8 mouse cellular contexts compared by ENCODE assay signal in the genomic region with DNA sequence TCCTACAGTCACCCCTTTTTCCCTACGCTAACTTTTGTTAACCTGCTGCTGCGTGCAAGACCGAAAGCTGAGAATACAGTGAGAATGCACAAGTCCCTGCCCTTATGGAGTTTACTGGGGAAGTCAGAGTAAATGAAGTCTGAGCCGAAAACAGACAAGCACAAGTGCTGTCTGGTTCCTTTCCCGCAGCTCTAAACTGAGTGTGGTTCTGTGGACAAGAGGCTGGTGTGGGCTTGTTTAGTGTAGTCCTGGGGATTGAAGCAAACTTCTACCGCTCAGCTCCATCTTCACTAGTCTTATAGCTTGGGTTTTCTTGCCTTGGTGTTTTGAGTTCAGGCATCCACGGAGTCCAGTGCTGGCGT. TPM values are rescaled to one million over a fixed set of nuclear protein-coding genes. Genes with fewer than 3 reads are reported as not detected.
A peak's percentile ranks its signal among the peaks of the same experiment; 100 is the strongest.
DNase-seq lines count a peak whose midpoint lies in the region; ATAC-seq and TF ChIP-seq lines count a peak whose summit lies in the region.

No protein-coding gene starts in this region.

- H3K4me3 ChIP-seq in heart, adult 2 months, result peak overlapping the region; percentile 55
- H3K4me3 ChIP-seq in CH12.LX (replicated peaks in 1 of 3; ENCODE audit: low read depth in 2 of 3, low read length in 2 of 3, poor library complexity in 1 of 3), result peak overlapping the region; percentile 56 to 63 (median 61)
- peak overlapping the region; percentile 100 for H3K4me3 ChIP-seq in forebrain, embryonic 14.5 days (ENCODE audit: low read depth, low read length)
- peak overlapping the region; percentile 98 for H3K4me3 ChIP-seq in liver, embryonic 16.5 days (ENCODE audit: low read depth, low read length)

- 40% methylated on average over 8 of the region's 8 CpGs for WGBS in heart, adult 2 months
- WGBS in forebrain, embryonic 14.5 days, result 46% methylated on average over 8 of the region's 8 CpGs
- WGBS in liver, embryonic 16.5 days (ENCODE audit: insufficient replicate concordance), result 39% methylated on average over 8 of the region's 8 CpGs

- no peaks in the 10 kb centered on the region for H3K9me3 ChIP-seq in CH12.LX (replicated peaks; ENCODE audit: low read length)
- H3K9me3 ChIP-seq in forebrain, embryonic 14.5 days (replicated peaks; ENCODE audit: control insufficient read depth, low read length), result no peaks in the 10 kb centered on the region
- H3K9me3 ChIP-seq in liver, embryonic 16.5 days (replicated peaks; ENCODE audit: control insufficient read depth, low read length), result no peaks in the 10 kb centered on the region

- H3K27ac ChIP-seq in heart, adult 2 months, result peak overlapping the region; percentile 93
- H3K27ac ChIP-seq in CH12.LX (ENCODE audit: insufficient read depth, low read depth), result peak overlapping the region; percentile 54
- H3K27ac ChIP-seq in forebrain, embryonic 14.5 days (ENCODE audit: low read depth, low read length), result peak overlapping the region; percentile 40; the same call in 1 of the 2 replicates
- peak overlapping the region; percentile 75 for H3K27ac ChIP-seq in liver, embryonic 16.5 days (ENCODE audit: low read length)

- in situ Hi-C loops in CH12.LX (cut with MboI; ENCODE audit: low pct_ligation_motif_present, low pct_unique_long_range_greater_than_20kb, low sequenced_read_pairs), result no loop called here

- peaks cover 9% of the 10 kb centered on the region for H3K4me1 ChIP-seq in heart, adult 2 months (ENCODE audit: control insufficient read depth, insufficient read depth, low read length)
- peaks cover 2 to 27% of the 10 kb centered on the region in 2 experiments; a peak in 2 of 4 replicates for H3K4me1 ChIP-seq in CH12.LX (ENCODE audit: control insufficient read depth in 1 of 2, insufficient read depth in 2 of 2)
- H3K4me1 ChIP-seq in forebrain, embryonic 14.5 days (ENCODE audit: control insufficient read depth, insufficient read depth, low read length), result peaks cover 13% of the 10 kb centered on the region
- peaks cover 31% of the 10 kb centered on the region for H3K4me1 ChIP-seq in liver, embryonic 16.5 days (ENCODE audit: control insufficient read depth, low read depth, low read length)

- peaks cover 13% of the 10 kb centered on the region for H3K36me3 ChIP-seq in heart, adult 2 months (ENCODE audit: control insufficient read depth, insufficient read depth, low read length)
- H3K36me3 ChIP-seq in CH12.LX (replicated peaks in 1 of 2; ENCODE audit: control insufficient read depth in 1 of 2, insufficient read depth in 1 of 2, low read length in 1 of 2), result peaks cover 0 to 2% of the 10 kb centered on the region in 2 experiments
- H3K36me3 ChIP-seq in forebrain, embryonic 14.5 days (ENCODE audit: control insufficient read depth, insufficient read depth, low read length), result no peaks in the 10 kb centered on the region
- no peaks in the 10 kb centered on the region for H3K36me3 ChIP-seq in liver, embryonic 16.5 days (ENCODE audit: control insufficient read depth, insufficient read depth)

- TF ChIP-seq POLR2A in heart, adult 2 months (IDR thresholded peaks at IDR 0.05; ENCODE audit: insufficient read depth, low read depth, low read length), result no peak
- no peak for TF ChIP-seq POLR2A in CH12.LX (IDR thresholded peaks at IDR 0.05; ENCODE audit: low read depth, low read length)

- intact Hi-C loops in heart, adult 2 months (cut with DNase I), result loop anchor here (1.0 to 5.0 kb wide), 2 partner anchors 19 to 66 kb away; a partner anchor contains a TSS

- H3K27me3 ChIP-seq in heart, adult 2 months (ENCODE audit: control insufficient read depth, insufficient read depth, low read length), result no peaks in the 10 kb centered on the region
- no peaks in the 10 kb centered on the region for H3K27me3 ChIP-seq in CH12.LX (replicated peaks)
- H3K27me3 ChIP-seq in forebrain, embryonic 14.5 days (replicated peaks; ENCODE audit: control insufficient read depth, insufficient read depth, low read length), result no peaks in the 10 kb centered on the region
- no peaks in the 10 kb centered on the region for H3K27me3 ChIP-seq in liver, embryonic 16.5 days (ENCODE audit: control insufficient read depth, insufficient read depth, low read depth, low read length)

- no peak for TF ChIP-seq RAD21 in CH12.LX (IDR thresholded peaks at IDR 0.05; ENCODE audit: low read depth, low read length)

- TF ChIP-seq CTCF in heart, adult 2 months (IDR thresholded peaks at IDR 0.05), result no peak
- no peak for TF ChIP-seq CTCF in CH12.LX (conservative IDR thresholded peaks at IDR 0.05 in 1 of 2, IDR thresholded peaks at IDR 0.05 in 1 of 2; ENCODE audit: low read depth in 2 of 2, low read length in 2 of 2)

- no peaks in the 10 kb centered on the region; the same call in 1 of the 2 replicates for H3K79me2 ChIP-seq in heart, adult 2 months (replicated peaks; ENCODE audit: control insufficient read depth, insufficient read depth, low read length)
- H3K79me2 ChIP-seq in CH12.LX (replicated peaks; ENCODE audit: control insufficient read depth, extremely low read depth, insufficient read depth, poor library complexity, severe bottlenecking), result peaks cover 40% of the 10 kb centered on the region

- DNase-seq in heart, adult 2 months, result no peak
- DNase-seq in heart, postnatal 4 days, result no peak
- no peak for DNase-seq in CH12.LX (ENCODE audit: extremely low read depth)
- DNase-seq in forebrain, embryonic 14.5 days (ENCODE audit: low spot score), result no peak
- DNase-seq in cerebellum, postnatal 36 days, result no peak
- DNase-seq in urinary bladder, postnatal 25 days (ENCODE audit: low spot score), result no peak
- no peak for DNase-seq in right cerebral cortex, adult 18-20 months

- H3K4me2 ChIP-seq in CH12.LX (ENCODE audit: insufficient read depth, low read depth, poor library complexity, severe bottlenecking), result peak overlapping the region; percentile 97
- peak overlapping the region; percentile 48 for H3K4me2 ChIP-seq in forebrain, embryonic 14.5 days (ENCODE audit: low read length)
- H3K4me2 ChIP-seq in liver, embryonic 16.5 days (ENCODE audit: low read depth, low read length), result peak overlapping the region; percentile 93

- H3K9ac ChIP-seq in heart, adult 2 months (ENCODE audit: low read depth, low read length), result peak overlapping the region; percentile 84
- peak overlapping the region; percentile 90 for H3K9ac ChIP-seq in CH12.LX (ENCODE audit: insufficient read depth, low read depth)
- peak overlapping the region; percentile 96 for H3K9ac ChIP-seq in forebrain, embryonic 14.5 days (ENCODE audit: low read length)
- peak overlapping the region; percentile 71 for H3K9ac ChIP-seq in liver, embryonic 16.5 days (ENCODE audit: low read depth, low read length)

- peak; percentile 30 for ATAC-seq in forebrain, embryonic 14.5 days
- ATAC-seq in liver, embryonic 16.5 days (ENCODE audit: low read depth), result no peak

- dilution Hi-C loops in CH12.LX (cut with MboI; ENCODE audit: extremely low pct_ligation_motif_present, extremely low pct_unique_long_range_greater_than_20kb, low sequenced_read_pairs), result no loop called here

- TF ChIP-seq EP300 in heart, adult 2 months (IDR thresholded peaks at IDR 0.05; ENCODE audit: insufficient read depth, low read depth, low read length), result no peak
- TF ChIP-seq EP300 in CH12.LX (IDR thresholded peaks at IDR 0.05; ENCODE audit: low read length), result no peak

TF ChIP-seq in CH12.LX, 34 proteins besides CTCF, POLR2A, EP300 and RAD21:
- TF ChIP-seq E2F4 (IDR thresholded peaks at IDR 0.05; ENCODE audit: insufficient replicate concordance, low read depth, low read length) (no peak), USF1 (IDR thresholded peaks at IDR 0.05; ENCODE audit: low read depth, low read length) (no peak), NELFE (IDR thresholded peaks at IDR 0.05; ENCODE audit: low read depth, low read length) (no peak), ETS1 (conservative IDR thresholded peaks at IDR 0.05; ENCODE audit: low read depth, low read length) (no peak), KAT2A (IDR thresholded peaks at IDR 0.05; ENCODE audit: insufficient replicate concordance, low read length) (no peak), MEF2A (IDR thresholded peaks at IDR 0.05; ENCODE audit: borderline replicate concordance, low read depth, low read length) (no peak), USF2 (conservative IDR thresholded peaks at IDR 0.05; ENCODE audit: low read depth, low read length) (no peak), MYC (IDR thresholded peaks at IDR 0.05; ENCODE audit: low read depth, low read length) (no peak), GABPA (IDR thresholded peaks at IDR 0.05; ENCODE audit: insufficient replicate concordance, low read depth, low read length) (no peak), ZKSCAN1 (IDR thresholded peaks at IDR 0.05; ENCODE audit: borderline replicate concordance, low read depth, low read length) (no peak), ZC3H11A (IDR thresholded peaks at IDR 0.05; ENCODE audit: low read depth, low read length) (no peak), MAFK (IDR thresholded peaks at IDR 0.05; ENCODE audit: insufficient replicate concordance, low read length) (no peak), RCOR1 (conservative IDR thresholded peaks at IDR 0.05; ENCODE audit: low read depth, low read length) (no peak), UBTF (IDR thresholded peaks at IDR 0.05; ENCODE audit: low read depth, low read length) (no peak), JUND (conservative IDR thresholded peaks at IDR 0.05; ENCODE audit: low read depth, low read length) (no peak)

RNA-seq across cellular contexts. Expression of a gene that starts 0.4 kb away (rescaled TPM):
- 10 to 100 TPM; 40.2 to 44.9 TPM for total RNA-seq in heart, adult 2 months (2021)
- polyA plus RNA-seq in heart, adult 2 months (2012; rRNA removed), result 27.7 and 34.5 TPM in 2 replicates
- 10 to 100 TPM; 55.8 to 58.6 TPM for total RNA-seq in heart, postnatal 4 days (2021)
- total RNA-seq in CH12.LX (2012; rRNA removed), result 10.3 and 10.5 TPM in 2 replicates
- total RNA-seq in CH12.LX (2014; rRNA removed), result 6.9 and 8.0 TPM in 2 replicates
- 30.7 and 36.2 TPM in 2 replicates for polyA plus RNA-seq in CH12.LX (2012; ENCODE audit: insufficient read length, low read depth)
- polyA plus RNA-seq in forebrain, embryonic 14.5 days (2014; fragmentation: Nextera tagmentation; extraction: Ambion mirVana), result 81.7 and 102 TPM in 2 replicates
- polyA plus RNA-seq in liver, embryonic 16.5 days (2015; fragmentation: Nextera tagmentation; extraction: Ambion mirVana), result 27.7 and 29.6 TPM in 2 replicates

RNA-seq across cellular contexts. Expression of a gene that starts 18.5 kb away (rescaled TPM):
- 10 to 100 TPM; 10.9 to 11.3 TPM for total RNA-seq in heart, adult 2 months (2021)
- polyA plus RNA-seq in heart, adult 2 months (2012; rRNA removed), result 6.9 and 7.7 TPM in 2 replicates
- 10 to 100 TPM; 22.0 to 23.6 TPM for total RNA-seq in heart, postnatal 4 days (2021)
- total RNA-seq in CH12.LX (2012; rRNA removed), result 157 and 186 TPM in 2 replicates
- total RNA-seq in CH12.LX (2014; rRNA removed), result 137 and 139 TPM in 2 replicates
- polyA plus RNA-seq in CH12.LX (2012; ENCODE audit: insufficient read length, low read depth), result 224 and 228 TPM in 2 replicates
- 23.2 and 27.8 TPM in 2 replicates for polyA plus RNA-seq in forebrain, embryonic 14.5 days (2014; fragmentation: Nextera tagmentation; extraction: Ambion mirVana)
- polyA plus RNA-seq in liver, embryonic 16.5 days (2015; fragmentation: Nextera tagmentation; extraction: Ambion mirVana), result 32.9 and 36.0 TPM in 2 replicates

Comparison
In these comparisons a context has a peak if more than half of its experiments do, and no peak if none do; other contexts are left out.
1. H3K27ac ChIP-seq: peak in every context shown above with its lines; median percentile 93 in heart, adult 2 months; 75 in liver, embryonic 16.5 days; 54 in CH12.LX; 40 in forebrain, embryonic 14.5 days.